10 mouse cellular contexts compared by ENCODE assay signal in genomic region chr15:56744915-56745314, GRCm38 (mm10).
A peak's percentile ranks its signal among the peaks of the same experiment; 100 is the strongest.
DNase-seq lines count a peak whose midpoint lies in the region; ATAC-seq lines count a peak whose summit lies in the region.
"Had no signal": no experiment of that assay in that cellular context is flagged by ENCODE, and none has a peak within 500 bp of the region (broad histone marks: within the 10 kb centered on the region; RNA-seq: fewer than 3 reads in every experiment).

No protein-coding gene starts in this region.

- no peaks in the 10 kb centered on the region for H3K9me3 ChIP-seq in hindbrain, embryonic 11.5 days (ENCODE audit: control insufficient read depth, low read length)
- H3K9me3 ChIP-seq in hindbrain, embryonic 12.5 days (replicated peaks): no peaks in the 10 kb centered on the region
- H3K9me3 ChIP-seq: limb, embryonic 10.5 days; midbrain, embryonic 12.5 days had no signal

- no peaks in the 10 kb centered on the region for H3K36me3 ChIP-seq in hindbrain, embryonic 11.5 days (ENCODE audit: control insufficient read depth, insufficient read depth, low read length)
- no peaks in the 10 kb centered on the region for H3K36me3 ChIP-seq in hindbrain, embryonic 12.5 days
- H3K36me3 ChIP-seq: limb, embryonic 10.5 days; midbrain, embryonic 12.5 days had no signal

- H3K4me3 ChIP-seq in hindbrain, embryonic 11.5 days (ENCODE audit: low read depth, low read length): no peak overlapping the region
- H3K4me3 ChIP-seq in hindbrain, embryonic 12.5 days: no peak overlapping the region
- H3K4me3 ChIP-seq: limb, embryonic 10.5 days; midbrain, embryonic 12.5 days had no signal

- WGBS in hindbrain, embryonic 11.5 days: 35% methylated on average over 4 of the region's 4 CpGs
- whole genome bisulfite sequencing in hindbrain, embryonic 12.5 days: 30% methylated on average over 4 of the region's 4 CpGs

- H3K27me3 ChIP-seq in hindbrain, embryonic 11.5 days (ENCODE audit: control insufficient read depth, insufficient read depth, low read length): no peaks in the 10 kb centered on the region
- H3K27me3 ChIP-seq in hindbrain, embryonic 12.5 days: no peaks in the 10 kb centered on the region
- H3K27me3 ChIP-seq: midbrain, embryonic 12.5 days had no signal

- H3K4me1 ChIP-seq in hindbrain, embryonic 11.5 days (replicated peaks; ENCODE audit: control insufficient read depth, insufficient read depth, low read length): no peaks in the 10 kb centered on the region
- H3K4me1 ChIP-seq in hindbrain, embryonic 12.5 days: 0 out of 2 replicates have a peak, but pooled peaks cover 2% of the 10 kb centered on the region

- peak; percentile 31 for DNase-seq in hindbrain, embryonic 11.5 days (ENCODE audit: low spot score)
- peak; percentile 34 for DNase-seq in lung, postnatal 10 days
- DNase-seq in lung, postnatal 4 days: no peak
- peak; percentile 27 for DNase-seq in brain, adult 2 months (ENCODE audit: low read depth, low spot score)
- DNase-seq in retina, postnatal 1 day: peak; percentile 20
- no peak for DNase-seq in neural tube, embryonic 10.5 days (ENCODE audit: extremely low spot score, low spot score)
- DNase-seq: cerebellum, adult 8-10 months had no signal

- ATAC-seq in hindbrain, embryonic 11.5 days (ENCODE audit: low FRiP score): no peak
- ATAC-seq in hindbrain, embryonic 12.5 days (ENCODE audit: low FRiP score): no peak

- no peak overlapping the region for H3K4me2 ChIP-seq in hindbrain, embryonic 11.5 days (replicated peaks; ENCODE audit: low read depth, low read length)
- H3K4me2 ChIP-seq in hindbrain, embryonic 12.5 days (replicated peaks): no peak overlapping the region
- H3K4me2 ChIP-seq: midbrain, embryonic 12.5 days had no signal

- no peak overlapping the region for H3K9ac ChIP-seq in hindbrain, embryonic 11.5 days (ENCODE audit: low read depth, low read length)
- H3K9ac ChIP-seq in hindbrain, embryonic 12.5 days: no peak overlapping the region
- H3K9ac ChIP-seq: midbrain, embryonic 12.5 days had no signal

- no peak overlapping the region for H3K27ac ChIP-seq in hindbrain, embryonic 11.5 days (ENCODE audit: low read depth, low read length)
- H3K27ac ChIP-seq in hindbrain, embryonic 12.5 days: no peak overlapping the region
- H3K27ac ChIP-seq: limb, embryonic 10.5 days; midbrain, embryonic 12.5 days had no signal

Comparison
In these comparisons a context has a peak if more than half of its experiments do, and no peak if none do; other contexts are left out.
1. DNase-seq: peak in hindbrain, embryonic 11.5 days (single experiment), lung, postnatal 10 days (single experiment), brain, adult 2 months (single experiment) and retina, postnatal 1 day (single experiment); none in lung, postnatal 4 days (0 of 2) and neural tube, embryonic 10.5 days (single experiment).